Mouse (Mus musculus) liver, postnatal 0 days (tissue): ENCODE results near the gene Rasd1.
"Not testable (repeated sequence)": the region's sequence is repeated elsewhere in the genome, so short reads cannot be mapped to it uniquely, and the experiment has no call there.

Experiments
- CTCF ChIP-seq: sonication (generic); IDR thresholded peaks from 2 replicates; pipeline ENCODE4 v1.5.1; 2016; ENCODE audit warnings: antibody characterized with exemption, low read depth
- EP300 ChIP-seq: IDR thresholded peaks from 2 replicates; pipeline ENCODE4 v1.6.1; 2016; ENCODE audit warnings: antibody characterized with exemption, low read depth, mild to moderate bottlenecking

DNA sequence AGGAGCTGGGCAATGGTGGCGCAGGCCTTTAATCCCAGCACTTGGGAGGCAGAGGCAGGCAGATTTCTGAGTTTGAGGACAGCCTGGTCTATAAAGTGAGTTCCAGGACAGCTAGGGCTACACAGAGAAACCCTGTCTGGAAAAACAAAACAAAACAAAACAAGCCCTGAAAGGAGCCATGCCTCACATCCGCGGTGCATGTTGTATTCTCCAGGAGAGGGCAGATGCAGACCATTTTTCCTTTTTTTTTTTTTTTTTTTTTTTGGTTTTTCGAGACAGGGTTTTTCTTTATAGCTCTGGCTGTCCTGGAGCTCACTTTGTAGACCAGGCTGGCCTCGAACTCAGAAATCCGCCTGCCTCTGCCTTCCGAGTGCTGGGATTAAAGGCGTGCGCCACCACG is 19.9 kb downstream of the Rasd1 start:
- TF ChIP-seq EP300, CTCF: not testable (repeated sequence)
